In genomic region chr3:146107921-146108571, GRCm38 (mm10) we compare ENCODE assay signal across 8 mouse cellular contexts. TPM values are rescaled to one million over a fixed set of nuclear protein-coding genes. Genes with fewer than 3 reads are reported as not detected.
A peak's percentile ranks its signal among the peaks of the same experiment; 100 is the strongest.
DNase-seq lines count a peak whose midpoint lies in the region; ATAC-seq and TF ChIP-seq lines count a peak whose summit lies in the region.

TSS of gene Wdr63 (minus strand) at chr3:146108130.

- TF ChIP-seq POLR2A in cerebellum, adult 2 months (IDR thresholded peaks at IDR 0.05; ENCODE audit: borderline replicate concordance, insufficient read depth, low read length) = no peak

- peak; percentile 100 for ATAC-seq in frontal cortex, adult (ENCODE audit: low TSS enrichment)

- peak within 1 kb of the TSS; percentile 49 for H3K4me3 ChIP-seq in cerebellum, adult 2 months (replicated peaks; ENCODE audit: insufficient read depth, low read depth, low read length)

- WGBS in cerebellum, adult 2 months = 13% methylated on average over 18 of the region's 18 CpGs

- no peaks in the 10 kb centered on the region for H3K4me1 ChIP-seq in cerebellum, adult 2 months (ENCODE audit: control insufficient read depth, insufficient read depth, low read length)

- DNase-seq in ZHBTc4 (ENCODE audit: low read depth, low spot score) = peak; percentile 80
- DNase-seq in cerebellum, adult 2 months = peak; percentile 35 to 69
- DNase-seq in induced T-regulatory cell, adult 2 months (ENCODE audit: low read depth) = peak; percentile 84
- DNase-seq in left cerebral cortex, adult 18-20 months (ENCODE audit: low spot score in 2 of 2) = peak; percentile 63 to 67
- peak; percentile 80 for DNase-seq in lung, postnatal 25 days (ENCODE audit: low spot score)
- peak; percentile 70 for DNase-seq in right cerebral cortex, adult 18-20 months
- DNase-seq in gastrocnemius, postnatal 25 days = no peak

- TF ChIP-seq CTCF in cerebellum, adult 2 months (IDR thresholded peaks at IDR 0.05; ENCODE audit: borderline replicate concordance, insufficient read depth, low read depth, low read length) = no peak

- no peaks in the 10 kb centered on the region for H3K27me3 ChIP-seq in cerebellum, adult 2 months (ENCODE audit: control insufficient read depth, insufficient read depth, low read length)

- H3K27ac ChIP-seq in cerebellum, adult 2 months (ENCODE audit: insufficient read depth, low read length) = no peak within 1 kb of the TSS

RNA-seq across cellular contexts. Expression of gene Wdr63, which starts in this region (rescaled TPM):
- 0.31 and 0.38 TPM in 2 replicates for polyA plus RNA-seq in cerebellum, adult 2 months (2012; rRNA removed)
- under 1 TPM in 1 of 2 experiments, not detected in 1; 0.37 TPM for total RNA-seq in left cerebral cortex, adult 18-20 months (2021)
- not detected for total RNA-seq in gastrocnemius, postnatal 25 days (2021)

Comparison
In these comparisons a context has a peak if more than half of its experiments do, and no peak if none do; other contexts are left out.
1. Peak in DNase-seq and H3K4me3 ChIP-seq in cerebellum, adult 2 months; RNA of the gene not detected or under 1 TPM.
2. Peak in DNase-seq in left cerebral cortex, adult 18-20 months; RNA of the gene not detected or under 1 TPM.